Mouse (Mus musculus): Measurements from ENCODE around the gene Lum.

DNA sequence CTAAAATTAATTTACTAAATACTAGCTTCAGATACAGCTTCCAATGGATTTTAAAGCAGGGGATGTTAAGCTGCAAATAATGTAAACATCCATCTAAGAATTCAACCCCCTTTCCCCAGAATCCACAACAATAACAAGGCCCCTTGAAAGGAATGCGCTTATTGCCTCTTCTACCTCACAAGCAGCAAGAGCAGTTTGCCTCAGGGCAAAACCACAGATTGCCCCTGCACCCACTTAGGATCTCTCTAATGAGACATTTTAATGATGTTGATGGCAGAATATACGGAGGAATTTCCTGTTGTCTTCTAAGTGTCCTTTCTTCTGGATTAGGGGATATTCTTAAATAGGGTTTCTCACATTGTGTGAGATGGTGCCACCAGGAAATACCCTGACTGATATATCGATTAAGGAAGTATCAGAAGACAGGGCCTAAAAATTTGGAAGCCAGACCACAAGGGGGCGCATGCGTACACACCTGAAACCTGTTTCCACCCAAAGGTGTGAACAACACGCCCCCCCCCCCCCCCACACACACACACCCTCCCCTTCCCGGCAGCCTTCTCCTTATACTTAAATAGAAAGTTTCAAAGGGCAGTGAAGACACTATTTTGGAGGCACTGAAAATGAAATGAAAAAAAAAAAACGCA lies 2.7 kb downstream of the Lum start:
- no peak for TF ChIP-seq CTCF (IDR thresholded peaks at IDR 0.05; ENCODE audit: insufficient read depth, low read depth, low read length)
- no peak for TF ChIP-seq POLR2A (IDR thresholded peaks at IDR 0.05; ENCODE audit: insufficient read depth, low read depth, low read length)

All from olfactory bulb, adult 2 months (tissue).